Mouse (Mus musculus) spleen, adult 2 months (tissue): ENCODE measurements at regions not wholly inside any gene's neighbourhood (a gene's known extent, or its start where the extent isn't known, plus 50 kb on each side); places are given as distances from the start of the nearest gene placed in this dataset.

Source experiments
- DNase-seq, 2 experiments: peaks; one replicate each; pipeline versions ENCODE4 v3.0.0 to v3.0.0-alpha.2; 2012 to 2021; ENCODE audit warnings: low spot score in 2 of 2, low read depth in 1 of 2
- H3K27ac ChIP-seq: fragments of 200-500 bp; 2 replicates; pipeline ENCODE4 v1.5.1; 2012; ENCODE audit warnings: low read length, inconsistent platforms; ENCODE audit not compliant: insufficient read depth
- H3K27me3 ChIP-seq: fragments of 200-500 bp; 2 replicates; pipeline ENCODE4 v1.6.1; 2012; ENCODE audit warnings: mild to moderate bottlenecking, moderate library complexity, low read length, inconsistent platforms; ENCODE audit not compliant: control insufficient read depth, insufficient read depth
- H3K36me3 ChIP-seq: fragments of 200-500 bp; 2 replicates; pipeline ENCODE4 v1.6.1; 2012; ENCODE audit warnings: mild to moderate bottlenecking, low read length, inconsistent platforms; ENCODE audit not compliant: control insufficient read depth, insufficient read depth
- H3K4me1 ChIP-seq: fragments of 200-500 bp; 2 replicates; pipeline ENCODE4 v1.6.1; 2011; ENCODE audit warnings: inconsistent platforms; ENCODE audit not compliant: control insufficient read depth, insufficient read depth, insufficient read length
- H3K4me3 ChIP-seq: fragments of 200-500 bp; 2 replicates; pipeline ENCODE4 v1.5.1; 2011; ENCODE audit warnings: mild to moderate bottlenecking, inconsistent platforms; ENCODE audit not compliant: insufficient read depth, insufficient read length; ENCODE audit errors: extremely low read depth
- CTCF ChIP-seq: fragments of 200-500 bp; IDR thresholded peaks from 2 replicates; pipeline ENCODE4 v1.5.1; 2011; ENCODE audit warnings: mild to moderate bottlenecking, inconsistent platforms; ENCODE audit not compliant: insufficient read depth, insufficient read length, insufficient replicate concordance; ENCODE audit errors: extremely low read depth
- POLR2A ChIP-seq: fragments of 200-500 bp; IDR thresholded peaks from 2 replicates; pipeline ENCODE4 v1.6.1; 2011; ENCODE audit warnings: low read depth, low read length, inconsistent platforms
- WGBS: fragments of 180-500 bp; shearing (Covaris S2); methylation state at CpG from one replicate; pipeline ENCODE4 v1.1.7; 2018; 5-methylcytosine and 5-hydroxymethylcytosine counted together

GRCm38 (mm10) chr13:10696181-10696977, 335.7 kb upstream of the Chrm3 start:
- no peak for DNase-seq

DNA sequence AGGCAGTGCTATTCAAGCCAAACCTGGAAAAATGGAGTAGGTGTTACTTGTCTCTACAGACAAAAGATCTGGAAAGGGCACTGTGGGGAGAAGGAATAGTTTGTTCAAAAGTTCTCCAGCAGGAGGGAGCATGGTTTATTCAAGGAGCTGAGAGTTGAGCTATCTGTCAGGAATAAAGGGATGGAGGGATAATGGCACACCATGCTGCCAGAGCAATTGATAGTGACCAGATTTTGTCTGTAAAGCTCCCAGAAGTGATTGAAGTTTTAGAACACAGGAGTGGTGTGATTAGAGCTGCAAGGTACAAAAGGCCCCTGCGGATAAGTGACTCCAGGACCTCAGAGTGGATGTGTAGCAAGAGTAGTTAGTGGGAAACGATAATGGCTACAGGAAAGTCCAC, 330.7 kb upstream of the Chrm3 start:
- TF ChIP-seq POLR2A (no peak), CTCF (no peak)
- H3K36me3 ChIP-seq = no peaks in the 10 kb centered on the region
- H3K27ac ChIP-seq = no peak overlapping the region
- DNase-seq = no peak
- H3K27me3 ChIP-seq = no peaks in the 10 kb centered on the region
- WGBS = 80% methylated on average over 2 of the region's 2 CpGs
- no peaks in the 10 kb centered on the region for H3K4me1 ChIP-seq
- no peak overlapping the region for H3K4me3 ChIP-seq

More at GRCm38 (mm10) chr13:10696181-10696977, 335.7 kb upstream of the Chrm3 start:
- TF ChIP-seq POLR2A (no peak), CTCF (no peak)
- no peaks in the 10 kb centered on the region for H3K36me3 ChIP-seq
- no peak overlapping the region for H3K27ac ChIP-seq
- no peak overlapping the region for H3K4me3 ChIP-seq
- H3K27me3 ChIP-seq = no peaks in the 10 kb centered on the region
- no peaks in the 10 kb centered on the region for H3K4me1 ChIP-seq
- 82% methylated on average over 1 of the region's 1 CpGs for WGBS

GRCm38 (mm10) chr13:10687379-10687778, 326.7 kb upstream of the Chrm3 start:
- Histone ChIP-seq H3K36me3 (no peaks in the 10 kb centered on the region), H3K27ac (no peak overlapping the region), H3K4me3 (no peak overlapping the region), H3K27me3 (no peaks in the 10 kb centered on the region), H3K4me1 (no peaks in the 10 kb centered on the region)
- no peak for DNase-seq
- WGBS = 68% methylated on average over 5 of the region's 5 CpGs
- TF ChIP-seq POLR2A (no peak), CTCF (no peak)

DNA sequence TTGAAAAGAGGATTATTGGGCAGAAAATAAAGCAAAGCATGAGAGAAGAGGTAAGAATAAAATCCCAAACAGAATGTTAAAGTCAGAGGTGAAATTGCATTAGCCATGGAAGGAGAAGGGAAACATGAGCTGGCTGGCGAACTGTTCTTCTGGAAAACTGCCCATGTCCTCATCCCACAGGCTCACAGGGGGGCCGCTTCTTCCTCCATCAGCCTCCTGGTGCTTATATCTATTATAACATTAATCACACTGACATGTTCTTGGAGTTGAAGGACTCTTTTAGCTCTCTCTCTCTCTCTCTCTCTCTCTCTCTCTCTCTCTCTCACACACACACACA, 293.4 kb upstream of the Chrm3 start:
- H3K27me3 ChIP-seq = no peaks in the 10 kb centered on the region
- WGBS = 83% methylated on average over 2 of the region's 2 CpGs

GRCm38 (mm10) chr13:10653376-10654085, 292.9 kb upstream of the Chrm3 start:
- no peak for DNase-seq
- whole genome bisulfite sequencing = 75% methylated on average over 9 of the region's 9 CpGs
- Histone ChIP-seq H3K4me1 (no peaks in the 10 kb centered on the region), H3K4me3 (no peak overlapping the region), H3K27ac (no peak overlapping the region), H3K36me3 (no peaks in the 10 kb centered on the region), H3K27me3 (no peaks in the 10 kb centered on the region)
- TF ChIP-seq POLR2A (no peak), CTCF (no peak)

More for the DNA sequence above, 293.4 kb upstream of the Chrm3 start:
- H3K4me1 ChIP-seq = no peaks in the 10 kb centered on the region
- no peak for TF ChIP-seq CTCF
- TF ChIP-seq POLR2A = no peak
- no peak overlapping the region for H3K4me3 ChIP-seq
- no peak overlapping the region for H3K27ac ChIP-seq
- no peak for DNase-seq
- no peaks in the 10 kb centered on the region for H3K36me3 ChIP-seq

GRCm38 (mm10) chr13:10636859-10637258, 276.2 kb upstream of the Chrm3 start:
- H3K36me3 ChIP-seq = no peaks in the 10 kb centered on the region
- H3K27ac ChIP-seq = no peak overlapping the region
- no peak overlapping the region for H3K4me3 ChIP-seq
- TF ChIP-seq POLR2A (no peak), CTCF (no peak)
- H3K4me1 ChIP-seq = no peaks in the 10 kb centered on the region
- no peaks in the 10 kb centered on the region for H3K27me3 ChIP-seq
- 57% methylated on average over 4 of the region's 4 CpGs for WGBS
- no peak for DNase-seq

- WGBS = 79% methylated on average over 2 of the region's 2 CpGs
- no peak for DNase-seq
- H3K4me3 ChIP-seq = no peak overlapping the region
- no peaks in the 10 kb centered on the region for H3K36me3 ChIP-seq
- no peaks in the 10 kb centered on the region for H3K27me3 ChIP-seq
- no peak overlapping the region for H3K27ac ChIP-seq
- TF ChIP-seq POLR2A (no peak), CTCF (no peak)
- no peaks in the 10 kb centered on the region for H3K4me1 ChIP-seq
Observed at GRCm38 (mm10) chr13:10630467-10630866, 269.8 kb upstream of the Chrm3 start.
